Mouse (Mus musculus): Measurements from ENCODE around the gene Rcor2. TPM values are rescaled to one million over a fixed set of nuclear protein-coding genes. Genes with fewer than 3 reads are reported as not detected.
A peak's percentile ranks its signal among the peaks of the same experiment; 100 is the strongest.

The Rcor2 gene
- polyA plus RNA-seq, 2 experiments, result 0.36 to 1.7 TPM

DNA sequence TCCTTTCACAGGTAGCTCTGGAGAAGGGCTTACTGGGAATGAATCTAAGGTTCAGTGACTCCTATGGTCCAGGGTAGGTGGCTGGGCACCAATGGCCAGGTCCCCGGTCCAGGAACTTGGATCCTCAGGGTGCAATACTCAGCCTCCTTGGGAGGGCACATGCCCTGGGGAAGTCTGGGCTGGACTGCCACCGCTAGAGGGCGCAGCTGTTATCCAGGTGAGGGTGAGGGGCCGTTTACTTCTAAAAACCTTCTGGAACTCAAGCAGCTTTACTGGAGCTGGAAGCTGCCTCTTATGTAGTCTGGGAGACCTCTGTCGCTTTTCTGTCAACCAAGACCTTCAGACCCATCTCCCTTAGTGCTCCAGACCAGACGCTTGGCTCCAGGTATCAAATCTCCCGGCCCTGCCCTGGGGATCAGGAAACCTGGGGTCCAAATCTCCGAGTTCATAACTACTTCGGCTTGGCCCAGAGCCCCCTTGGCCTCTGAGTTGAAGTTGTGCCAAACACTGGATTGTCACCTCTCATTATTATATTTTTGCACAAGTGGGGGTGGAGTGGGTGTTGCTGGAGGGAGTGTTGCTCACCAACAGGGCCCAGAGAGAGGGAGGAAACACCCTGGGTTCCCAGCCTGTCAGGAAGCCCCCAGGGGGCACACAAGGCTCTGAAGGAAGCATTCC is 2.9 kb upstream of the Rcor2 start:
- Histone ChIP-seq H3K9ac (replicated peaks) (no peak overlapping the region), H3K27ac (no peak overlapping the region), H3K4me3 (ENCODE audit: insufficient read depth in 1 of 2, low read depth in 2 of 2, low read length in 2 of 2) (no peak overlapping the region), H3K9me3 (ENCODE audit: control insufficient read depth, low read length) (no peaks in the 10 kb centered on the region), H3K4me2 (ENCODE audit: low read depth) (no peak overlapping the region), H3K4me1 (replicated peaks; ENCODE audit: control insufficient read depth in 2 of 2, insufficient read depth in 2 of 2, low read length in 1 of 2) (peaks cover 0 to 3% of the 10 kb centered on the region in 2 experiments; a peak in 1 of 4 replicates), H3K36me3 (replicated peaks; ENCODE audit: control insufficient read depth, insufficient read depth, low read depth) (no peaks in the 10 kb centered on the region), H3K27me3 (ENCODE audit: control insufficient read depth, insufficient read depth, low read length) (peaks cover 15% of the 10 kb centered on the region)
- TF ChIP-seq EP300 (IDR thresholded peaks at IDR 0.05; ENCODE audit: low read depth) (no peak), CTCF (IDR thresholded peaks at IDR 0.05; ENCODE audit: low read depth) (peak; percentile 96)
- WGBS (ENCODE audit: insufficient replicate concordance), result 22% methylated on average over 9 of the region's 9 CpGs
- DNase-seq (ENCODE audit: low read depth in 3 of 3, low spot score in 3 of 3) (peak; percentile 41 to 58 (median 47)), ATAC-seq (ENCODE audit: insufficient read depth) (no peak)

DNA sequence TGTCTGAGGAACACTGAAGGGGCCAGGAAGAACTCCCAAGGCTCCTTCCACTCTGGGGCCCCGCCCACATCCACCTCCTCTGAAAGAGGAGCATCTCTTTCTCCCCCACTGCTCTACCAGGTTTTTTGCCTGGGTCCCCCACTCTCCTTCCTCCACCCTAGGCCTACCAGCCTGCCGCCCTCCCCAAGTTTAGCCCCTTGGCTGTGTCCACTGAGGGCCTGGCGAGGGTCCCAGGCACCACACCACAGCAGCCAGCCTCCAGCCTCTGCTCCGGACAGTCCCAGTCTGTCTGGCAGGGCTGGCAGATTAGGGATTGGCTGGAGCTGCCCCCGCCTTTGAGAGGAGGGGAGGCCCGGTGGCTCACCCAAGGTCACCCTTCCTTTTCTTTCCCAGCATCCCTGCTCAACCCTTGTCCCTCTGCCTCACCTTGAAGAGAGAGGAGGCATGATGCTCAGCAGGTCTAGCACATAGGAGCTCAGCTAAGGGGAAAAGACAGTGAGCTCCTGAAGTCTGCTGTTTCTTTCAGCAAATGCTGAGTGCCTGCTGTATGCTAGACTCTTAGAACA is 2.3 kb upstream of the Rcor2 start:
- TF ChIP-seq CTCF (IDR thresholded peaks at IDR 0.05; ENCODE audit: low read depth) (no peak), EP300 (IDR thresholded peaks at IDR 0.05; ENCODE audit: low read depth) (no peak)
- no peak overlapping the region for H3K4me3 ChIP-seq (ENCODE audit: insufficient read depth in 1 of 2, low read depth in 2 of 2, low read length in 2 of 2)
- DNase-seq (ENCODE audit: low read depth in 3 of 3, low spot score in 3 of 3), result no peak
- no peaks in the 10 kb centered on the region for H3K36me3 ChIP-seq (replicated peaks; ENCODE audit: control insufficient read depth, insufficient read depth, low read depth)
- H3K9ac ChIP-seq (replicated peaks), result no peak overlapping the region
- H3K27ac ChIP-seq, result no peak overlapping the region
- WGBS (ENCODE audit: insufficient replicate concordance), result 40% methylated on average over 6 of the region's 6 CpGs
- peaks cover 0 to 3% of the 10 kb centered on the region in 2 experiments; a peak in 1 of 4 replicates for H3K4me1 ChIP-seq (replicated peaks; ENCODE audit: control insufficient read depth in 2 of 2, insufficient read depth in 2 of 2, low read length in 1 of 2)
- ATAC-seq (ENCODE audit: insufficient read depth), result no peak
- peaks cover 15% of the 10 kb centered on the region for H3K27me3 ChIP-seq (ENCODE audit: control insufficient read depth, insufficient read depth, low read length)
- H3K4me2 ChIP-seq (ENCODE audit: low read depth), result no peak overlapping the region
- H3K9me3 ChIP-seq (ENCODE audit: control insufficient read depth, low read length), result no peaks in the 10 kb centered on the region

DNA sequence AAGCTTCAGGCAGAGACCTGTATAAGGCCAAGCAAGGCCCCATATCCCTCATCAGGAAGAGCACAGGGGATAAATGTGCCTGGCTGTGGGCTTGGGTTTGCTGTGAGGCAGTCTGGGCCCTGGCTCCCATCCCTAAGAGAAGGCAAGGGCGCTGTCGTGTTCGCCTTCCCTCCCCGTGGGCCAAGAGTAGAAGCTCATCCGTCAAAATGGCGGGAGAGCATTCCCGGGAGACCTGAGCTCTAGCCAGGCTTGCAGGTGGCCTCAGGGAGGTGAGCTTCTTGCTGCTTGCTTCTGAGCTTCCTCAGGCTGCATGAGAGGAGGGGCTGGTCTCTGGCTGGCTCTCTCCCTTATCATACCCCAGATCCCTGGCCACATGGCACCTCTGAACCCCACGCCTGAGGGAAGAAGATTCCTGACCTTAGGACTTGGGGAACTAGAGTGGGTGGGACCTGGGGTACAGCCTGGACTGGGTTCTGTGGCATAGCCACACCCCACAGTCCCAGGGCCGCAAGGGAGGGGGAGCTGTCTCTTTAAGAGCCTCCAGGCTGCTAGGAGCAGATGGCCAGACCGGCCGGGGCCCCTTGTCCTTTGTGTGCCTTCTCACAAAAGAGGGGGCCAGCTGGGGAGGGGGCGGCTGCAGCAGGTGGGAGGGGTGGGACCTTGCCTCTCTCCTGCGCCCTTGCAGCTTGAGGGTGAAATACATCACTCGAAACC is 1.5 kb upstream of the Rcor2 start:
- no peaks in the 10 kb centered on the region for H3K36me3 ChIP-seq (replicated peaks; ENCODE audit: control insufficient read depth, insufficient read depth, low read depth)
- H3K27ac ChIP-seq, result no peak overlapping the region
- TF ChIP-seq EP300 (IDR thresholded peaks at IDR 0.05; ENCODE audit: low read depth), result no peak
- no peak for TF ChIP-seq CTCF (IDR thresholded peaks at IDR 0.05; ENCODE audit: low read depth)
- no peaks in the 10 kb centered on the region for H3K9me3 ChIP-seq (ENCODE audit: control insufficient read depth, low read length)
- peaks cover 0 to 3% of the 10 kb centered on the region in 2 experiments; a peak in 1 of 4 replicates for H3K4me1 ChIP-seq (replicated peaks; ENCODE audit: control insufficient read depth in 2 of 2, insufficient read depth in 2 of 2, low read length in 1 of 2)
- no peak for DNase-seq (ENCODE audit: low read depth in 3 of 3, low spot score in 3 of 3)
- no peak overlapping the region for H3K4me2 ChIP-seq (ENCODE audit: low read depth)
- no peak overlapping the region for H3K9ac ChIP-seq (replicated peaks)
- H3K27me3 ChIP-seq (ENCODE audit: control insufficient read depth, insufficient read depth, low read length), result peaks cover 15% of the 10 kb centered on the region
- no peak overlapping the region for H3K4me3 ChIP-seq (ENCODE audit: insufficient read depth in 1 of 2, low read depth in 2 of 2, low read length in 2 of 2)
- 35% methylated on average over 14 of the region's 14 CpGs for WGBS (ENCODE audit: insufficient replicate concordance)
- no peak for ATAC-seq (ENCODE audit: insufficient read depth)

DNA sequence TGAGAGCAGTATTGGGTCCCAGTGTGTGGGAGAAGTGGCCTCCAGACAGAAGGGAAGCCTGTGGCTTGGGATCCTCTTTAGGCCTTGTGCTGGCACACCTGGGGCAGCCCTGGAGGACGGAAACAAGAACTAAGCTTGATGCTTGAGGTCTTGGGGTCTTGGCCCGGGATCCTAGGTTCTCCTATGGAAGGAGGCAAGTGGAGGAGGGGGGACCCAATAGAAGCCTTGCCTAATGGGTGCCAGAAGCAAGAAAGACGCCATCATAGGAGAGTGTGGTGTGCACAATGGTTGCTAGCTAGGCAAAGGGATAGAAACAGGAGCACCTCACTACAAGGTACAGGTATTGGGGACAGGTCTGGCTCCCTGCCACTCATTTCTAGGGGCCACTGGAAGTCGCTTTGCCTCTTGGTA is 699 bp upstream of the Rcor2 start:
- H3K27ac ChIP-seq, result no peak overlapping the region
- TF ChIP-seq CTCF (IDR thresholded peaks at IDR 0.05; ENCODE audit: low read depth) (no peak), EP300 (IDR thresholded peaks at IDR 0.05; ENCODE audit: low read depth) (no peak)
- DNase-seq (ENCODE audit: low read depth in 3 of 3, low spot score in 3 of 3), result no peak
- H3K4me3 ChIP-seq (ENCODE audit: insufficient read depth in 1 of 2, low read depth in 2 of 2, low read length in 2 of 2), result no peak overlapping the region
- H3K36me3 ChIP-seq (replicated peaks; ENCODE audit: control insufficient read depth, insufficient read depth, low read depth), result no peaks in the 10 kb centered on the region
- H3K4me2 ChIP-seq (ENCODE audit: low read depth), result no peak overlapping the region
- no peaks in the 10 kb centered on the region for H3K9me3 ChIP-seq (ENCODE audit: control insufficient read depth, low read length)
- WGBS (ENCODE audit: insufficient replicate concordance), result 47% methylated on average over 4 of the region's 4 CpGs
- peaks cover 0 to 3% of the 10 kb centered on the region in 2 experiments; a peak in 1 of 4 replicates for H3K4me1 ChIP-seq (replicated peaks; ENCODE audit: control insufficient read depth in 2 of 2, insufficient read depth in 2 of 2, low read length in 1 of 2)
- peaks cover 15% of the 10 kb centered on the region for H3K27me3 ChIP-seq (ENCODE audit: control insufficient read depth, insufficient read depth, low read length)
- ATAC-seq (ENCODE audit: insufficient read depth), result no peak
- H3K9ac ChIP-seq (replicated peaks), result no peak overlapping the region
